ENCODE assay signal across 9 mouse cellular contexts in genomic region chr3:83789651-83790451, GRCm38 (mm10). TPM values are rescaled to one million over a fixed set of nuclear protein-coding genes. Genes with fewer than 3 reads are reported as not detected.
DNase-seq lines count a peak whose midpoint lies in the region; ATAC-seq and TF ChIP-seq lines count a peak whose summit lies in the region.
"Had no signal": no experiment of that assay in that cellular context is flagged by ENCODE, and none has a peak within 500 bp of the region (broad histone marks: within the 10 kb centered on the region; RNA-seq: fewer than 3 reads in every experiment).

No protein-coding gene starts in this region.

- no peak for TF ChIP-seq CTCF in spleen, adult 2 months (IDR thresholded peaks at IDR 0.05; ENCODE audit: extremely low read depth, insufficient read depth, insufficient read length, insufficient replicate concordance)

- peak; percentile 19 to 25 for DNase-seq in cerebellum, postnatal 14 days
- DNase-seq in cerebellum, adult 9-11 months, result no peak
- DNase-seq in spleen, adult 2 months (ENCODE audit: low read depth in 1 of 2, low spot score in 2 of 2), result peak in 1 of 2 experiments; percentile 25
- no peak for DNase-seq in spleen, adult 12 weeks (ENCODE audit: low spot score)
- DNase-seq in layer of hippocampus, adult 18-20 months (ENCODE audit: low spot score in 2 of 2), result no peak

- peaks cover 4% of the 10 kb centered on the region for H3K4me1 ChIP-seq in spleen, adult 2 months (ENCODE audit: control insufficient read depth, insufficient read depth, insufficient read length)
- H3K4me1 ChIP-seq in forebrain, embryonic 16.5 days (replicated peaks; ENCODE audit: control insufficient read depth, insufficient read depth, low read length), result no peaks in the 10 kb centered on the region
- peaks cover 19% of the 10 kb centered on the region for H3K4me1 ChIP-seq in limb, embryonic 12.5 days (replicated peaks)
- peaks cover 8% of the 10 kb centered on the region; the same call in 1 of the 2 replicates for H3K4me1 ChIP-seq in neural tube, embryonic 13.5 days (replicated peaks)

- H3K36me3 ChIP-seq in spleen, adult 2 months (ENCODE audit: control insufficient read depth, insufficient read depth, low read length), result no peaks in the 10 kb centered on the region
- no peaks in the 10 kb centered on the region for H3K36me3 ChIP-seq in forebrain, embryonic 16.5 days (ENCODE audit: control insufficient read depth, insufficient read depth)
- H3K36me3 ChIP-seq in limb, embryonic 12.5 days, result no peaks in the 10 kb centered on the region
- no peaks in the 10 kb centered on the region for H3K36me3 ChIP-seq in neural tube, embryonic 13.5 days

- H3K9ac ChIP-seq in forebrain, embryonic 16.5 days (replicated peaks; ENCODE audit: low read depth, low read length), result peak overlapping the region; percentile 70
- peak overlapping the region; percentile 80 for H3K9ac ChIP-seq in limb, embryonic 12.5 days (replicated peaks)
- H3K9ac ChIP-seq in neural tube, embryonic 13.5 days, result peak overlapping the region; percentile 75

- H3K4me3 ChIP-seq in spleen, adult 2 months (ENCODE audit: extremely low read depth, insufficient read depth, insufficient read length), result peak overlapping the region; percentile 62
- H3K4me3 ChIP-seq in forebrain, embryonic 16.5 days (replicated peaks; ENCODE audit: low read length), result peak overlapping the region; percentile 55
- H3K4me3 ChIP-seq in limb, embryonic 12.5 days (replicated peaks), result peak overlapping the region; percentile 65
- H3K4me3 ChIP-seq in neural tube, embryonic 13.5 days, result peak overlapping the region; percentile 59

- no peaks in the 10 kb centered on the region for H3K9me3 ChIP-seq in forebrain, embryonic 16.5 days (ENCODE audit: control insufficient read depth, low read length)
- H3K9me3 ChIP-seq in limb, embryonic 12.5 days, result no peaks in the 10 kb centered on the region
- H3K9me3 ChIP-seq in neural tube, embryonic 13.5 days, result no peaks in the 10 kb centered on the region; the same call in 1 of the 2 replicates

- 3% methylated on average over 44 of the region's 44 CpGs for WGBS in spleen, adult 2 months
- 2% methylated on average over 44 of the region's 44 CpGs for WGBS in forebrain, embryonic 16.5 days
- 2% methylated on average over 44 of the region's 44 CpGs for WGBS in limb, embryonic 12.5 days
- WGBS in neural tube, embryonic 13.5 days, result 3% methylated on average over 44 of the region's 44 CpGs

- no peak for TF ChIP-seq POLR2A in spleen, adult 2 months (IDR thresholded peaks at IDR 0.05; ENCODE audit: low read depth, low read length)

- peak; percentile 77 for ATAC-seq in forebrain, embryonic 16.5 days
- peak; percentile 64 for ATAC-seq in limb, embryonic 12.5 days (ENCODE audit: insufficient number of reproducible peaks, insufficient read depth, low FRiP score, low TSS enrichment, low read depth)
- peak; percentile 87 for ATAC-seq in neural tube, embryonic 13.5 days (ENCODE audit: low read depth)

- H3K27ac ChIP-seq in spleen, adult 2 months (ENCODE audit: insufficient read depth, low read length), result peak overlapping the region; percentile 31; the same call in 1 of the 2 replicates
- H3K27ac ChIP-seq in forebrain, embryonic 16.5 days (ENCODE audit: low read length), result no peak overlapping the region
- H3K27ac ChIP-seq in limb, embryonic 12.5 days, result peak overlapping the region; percentile 24; the same call in 1 of the 2 replicates
- H3K27ac ChIP-seq in neural tube, embryonic 13.5 days (replicated peaks), result no peak overlapping the region

- peak overlapping the region; percentile 85 for H3K4me2 ChIP-seq in forebrain, embryonic 16.5 days (ENCODE audit: low read length)
- H3K4me2 ChIP-seq in limb, embryonic 12.5 days, result peak overlapping the region; percentile 77
- peak overlapping the region; percentile 83 for H3K4me2 ChIP-seq in neural tube, embryonic 13.5 days

- peaks cover 3% of the 10 kb centered on the region; the same call in 1 of the 2 replicates for H3K27me3 ChIP-seq in spleen, adult 2 months (ENCODE audit: control insufficient read depth, insufficient read depth, low read length)
- H3K27me3 ChIP-seq in forebrain, embryonic 16.5 days (replicated peaks; ENCODE audit: control insufficient read depth, insufficient read depth, low read length), result 0 out of 2 replicates have a peak, but pooled peaks cover 3% of the 10 kb centered on the region
- H3K27me3 ChIP-seq in limb, embryonic 12.5 days, result peaks cover 13% of the 10 kb centered on the region
- H3K27me3 ChIP-seq in neural tube, embryonic 13.5 days, result peaks cover 16% of the 10 kb centered on the region

RNA-seq across cellular contexts. Expression of gene Sfrp2, which starts 23.7 kb away (rescaled TPM):
- polyA plus RNA-seq in spleen, adult 2 months (2012; rRNA removed), result 0.77 and 1.2 TPM in 2 replicates
- 33.4 and 44.9 TPM in 2 replicates for polyA plus RNA-seq in forebrain, embryonic 16.5 days (2015; fragmentation: Nextera tagmentation; extraction: Ambion mirVana)
- 307 and 308 TPM in 2 replicates for polyA plus RNA-seq in limb, embryonic 12.5 days (2016; fragmentation: Nextera tagmentation; extraction: Ambion mirVana)
- polyA plus RNA-seq in neural tube, embryonic 13.5 days (2015; fragmentation: Nextera tagmentation; extraction: Ambion mirVana), result 97.3 and 103 TPM in 2 replicates
- 1 to 10 TPM; 1.7 to 2.3 TPM for total RNA-seq in layer of hippocampus, adult 18-20 months (2021)
- total RNA-seq: MEL had no signal

RNA-seq across cellular contexts. Expression of gene Tlr2, which starts 51.7 kb away (rescaled TPM):
- 4.1 and 4.7 TPM in 2 replicates for polyA plus RNA-seq in spleen, adult 2 months (2012; rRNA removed)
- 0.84 and 1.0 TPM in 2 replicates for polyA plus RNA-seq in forebrain, embryonic 16.5 days (2015; fragmentation: Nextera tagmentation; extraction: Ambion mirVana)
- polyA plus RNA-seq in limb, embryonic 12.5 days (2016; fragmentation: Nextera tagmentation; extraction: Ambion mirVana), result 3.7 and 4.3 TPM in 2 replicates
- polyA plus RNA-seq in neural tube, embryonic 13.5 days (2015; fragmentation: Nextera tagmentation; extraction: Ambion mirVana), result 1.3 TPM in 2 replicates
- under 1 TPM; 0.38 to 0.50 TPM for total RNA-seq in layer of hippocampus, adult 18-20 months (2021)
- total RNA-seq: MEL had no signal

Comparison
In these comparisons a context has a peak if more than half of its experiments do, and no peak if none do; other contexts are left out.
1. DNase-seq: peak in cerebellum, postnatal 14 days (2 of 2); none in cerebellum, adult 9-11 months (single experiment), spleen, adult 12 weeks (single experiment) and layer of hippocampus, adult 18-20 months (0 of 2).
2. H3K27ac ChIP-seq: peak in spleen, adult 2 months (single experiment) and limb, embryonic 12.5 days (single experiment); none in forebrain, embryonic 16.5 days (single experiment) and neural tube, embryonic 13.5 days (single experiment).
3. RNA of gene Sfrp2, which starts 23.7 kb away (polyA plus RNA-seq): 307 to 308 TPM in limb, embryonic 12.5 days, 97.3 to 103 TPM in neural tube, embryonic 13.5 days and 33.4 to 44.9 TPM in forebrain, embryonic 16.5 days; 0.77 to 1.2 TPM in spleen, adult 2 months; every median in the first group is over 10 times any median in the second.
4. Peak in every context shown above with its lines, with median percentiles within 50 percentile points of each other: H3K4me3 ChIP-seq, ATAC-seq, H3K4me2 ChIP-seq and H3K9ac ChIP-seq.